Mouse (Mus musculus): Measurements from ENCODE around the gene Pgp. TPM values are rescaled to one million over a fixed set of nuclear protein-coding genes. Genes with fewer than 3 reads are reported as not detected.

Pgp gene
- polyA plus RNA-seq, 1 experiment = 31.6 TPM

GRCm38 (mm10) chr17:24495443-24495842 is 25.3 kb downstream of the Pgp start:
- no peaks in the 10 kb centered on the region for H3K27me3 ChIP-seq (ENCODE audit: control insufficient read depth, insufficient read depth, low read length)
- no peak overlapping the region for H3K27ac ChIP-seq (ENCODE audit: insufficient read depth, low read length)
- TF ChIP-seq POLR2A (IDR thresholded peaks at IDR 0.05; ENCODE audit: low read depth, low read length) = no peak
- TF ChIP-seq CTCF (IDR thresholded peaks at IDR 0.05; ENCODE audit: extremely low read depth, insufficient read depth, insufficient read length, insufficient replicate concordance) = no peak
- H3K4me3 ChIP-seq (ENCODE audit: extremely low read depth, insufficient read depth, insufficient read length) = no peak overlapping the region
- H3K4me1 ChIP-seq (ENCODE audit: control insufficient read depth, insufficient read depth, insufficient read length) = no peaks in the 10 kb centered on the region
- H3K36me3 ChIP-seq (ENCODE audit: control insufficient read depth, insufficient read depth, low read length) = no peaks in the 10 kb centered on the region
- no peak for DNase-seq (ENCODE audit: low read depth in 1 of 2, low spot score in 2 of 2)
- WGBS = 73% methylated on average over 3 of the region's 3 CpGs

GRCm38 (mm10) chr17:24496026-24496425 is 25.8 kb downstream of the Pgp start:
- H3K27ac ChIP-seq (ENCODE audit: insufficient read depth, low read length) = no peak overlapping the region
- no peak for DNase-seq (ENCODE audit: low read depth in 1 of 2, low spot score in 2 of 2)
- no peaks in the 10 kb centered on the region for H3K27me3 ChIP-seq (ENCODE audit: control insufficient read depth, insufficient read depth, low read length)
- no peak for TF ChIP-seq CTCF (IDR thresholded peaks at IDR 0.05; ENCODE audit: extremely low read depth, insufficient read depth, insufficient read length, insufficient replicate concordance)
- no peak for TF ChIP-seq POLR2A (IDR thresholded peaks at IDR 0.05; ENCODE audit: low read depth, low read length)
- no peak overlapping the region for H3K4me3 ChIP-seq (ENCODE audit: extremely low read depth, insufficient read depth, insufficient read length)
- 67% methylated on average over 1 of the region's 1 CpGs for WGBS
- no peaks in the 10 kb centered on the region for H3K4me1 ChIP-seq (ENCODE audit: control insufficient read depth, insufficient read depth, insufficient read length)
- H3K36me3 ChIP-seq (ENCODE audit: control insufficient read depth, insufficient read depth, low read length) = no peaks in the 10 kb centered on the region

- Histone ChIP-seq H3K27ac (ENCODE audit: insufficient read depth, low read length) (no peak overlapping the region), H3K4me1 (ENCODE audit: control insufficient read depth, insufficient read depth, insufficient read length) (no peaks in the 10 kb centered on the region; the same call in 1 of the 2 replicates)
- no peak for TF ChIP-seq POLR2A (IDR thresholded peaks at IDR 0.05; ENCODE audit: low read depth, low read length)
- TF ChIP-seq CTCF (IDR thresholded peaks at IDR 0.05; ENCODE audit: extremely low read depth, insufficient read depth, insufficient read length, insufficient replicate concordance) = no peak
Observed at GRCm38 (mm10) chr17:24502208-24502607, 32.0 kb downstream of the Pgp start.

GRCm38 (mm10) chr17:24504085-24504484 is 33.9 kb downstream of the Pgp start:
- H3K4me3 ChIP-seq (ENCODE audit: extremely low read depth, insufficient read depth, insufficient read length) = no peak overlapping the region
- no peak overlapping the region for H3K27ac ChIP-seq (ENCODE audit: insufficient read depth, low read length)
- no peaks in the 10 kb centered on the region for H3K27me3 ChIP-seq (ENCODE audit: control insufficient read depth, insufficient read depth, low read length)
- H3K4me1 ChIP-seq (ENCODE audit: control insufficient read depth, insufficient read depth, insufficient read length) = no peaks in the 10 kb centered on the region; the same call in 1 of the 2 replicates
- peaks cover 9% of the 10 kb centered on the region for H3K36me3 ChIP-seq (ENCODE audit: control insufficient read depth, insufficient read depth, low read length)
- WGBS = 92% methylated on average over 10 of the region's 10 CpGs
- TF ChIP-seq POLR2A (IDR thresholded peaks at IDR 0.05; ENCODE audit: low read depth, low read length) (no peak), CTCF (IDR thresholded peaks at IDR 0.05; ENCODE audit: extremely low read depth, insufficient read depth, insufficient read length, insufficient replicate concordance) (no peak)
- no peak for DNase-seq (ENCODE audit: low read depth in 1 of 2, low spot score in 2 of 2)

More at GRCm38 (mm10) chr17:24502208-24502607, 32.0 kb downstream of the Pgp start:
- Histone ChIP-seq H3K27me3 (ENCODE audit: control insufficient read depth, insufficient read depth, low read length) (no peaks in the 10 kb centered on the region), H3K36me3 (ENCODE audit: control insufficient read depth, insufficient read depth, low read length) (no peaks in the 10 kb centered on the region), H3K4me3 (ENCODE audit: extremely low read depth, insufficient read depth, insufficient read length) (no peak overlapping the region)
- WGBS = 72% methylated on average over 11 of the region's 11 CpGs
- no peak for DNase-seq (ENCODE audit: low read depth in 1 of 2, low spot score in 2 of 2)

- Histone ChIP-seq H3K36me3 (ENCODE audit: control insufficient read depth, insufficient read depth, low read length) (peaks cover 21% of the 10 kb centered on the region), H3K4me3 (ENCODE audit: extremely low read depth, insufficient read depth, insufficient read length) (no peak overlapping the region), H3K27me3 (ENCODE audit: control insufficient read depth, insufficient read depth, low read length) (no peaks in the 10 kb centered on the region), H3K4me1 (ENCODE audit: control insufficient read depth, insufficient read depth, insufficient read length) (no peaks in the 10 kb centered on the region; the same call in 1 of the 2 replicates), H3K27ac (ENCODE audit: insufficient read depth, low read length) (no peak overlapping the region)
- WGBS = 94% methylated on average over 30 of the region's 30 CpGs
- TF ChIP-seq POLR2A (IDR thresholded peaks at IDR 0.05; ENCODE audit: low read depth, low read length) (no peak), CTCF (IDR thresholded peaks at IDR 0.05; ENCODE audit: extremely low read depth, insufficient read depth, insufficient read length, insufficient replicate concordance) (no peak)
- no peak for DNase-seq (ENCODE audit: low read depth in 1 of 2, low spot score in 2 of 2)
Observed at GRCm38 (mm10) chr17:24505286-24505955, 35.2 kb downstream of the Pgp start.

- no peak overlapping the region for H3K4me3 ChIP-seq (ENCODE audit: extremely low read depth, insufficient read depth, insufficient read length)
- TF ChIP-seq POLR2A (IDR thresholded peaks at IDR 0.05; ENCODE audit: low read depth, low read length) (no peak), CTCF (IDR thresholded peaks at IDR 0.05; ENCODE audit: extremely low read depth, insufficient read depth, insufficient read length, insufficient replicate concordance) (no peak)
- no peaks in the 10 kb centered on the region; the same call in 1 of the 2 replicates for H3K4me1 ChIP-seq (ENCODE audit: control insufficient read depth, insufficient read depth, insufficient read length)
- no peaks in the 10 kb centered on the region for H3K27me3 ChIP-seq (ENCODE audit: control insufficient read depth, insufficient read depth, low read length)
- peaks cover 29% of the 10 kb centered on the region for H3K36me3 ChIP-seq (ENCODE audit: control insufficient read depth, insufficient read depth, low read length)
- 66% methylated on average over 36 of the region's 36 CpGs for WGBS
- H3K27ac ChIP-seq (ENCODE audit: insufficient read depth, low read length) = no peak overlapping the region
- DNase-seq (ENCODE audit: low read depth in 1 of 2, low spot score in 2 of 2) = no peak
Observed at GRCm38 (mm10) chr17:24506332-24507070, 36.3 kb downstream of the Pgp start.
